Mouse (Mus musculus): Measurements from ENCODE around the gene Hyal2. TPM values are rescaled to one million over a fixed set of nuclear protein-coding genes. Genes with fewer than 3 reads are reported as not detected.

The Hyal2 gene
- polyA plus RNA-seq, 1 experiment from 2014 or later = 128 TPM

DNA sequence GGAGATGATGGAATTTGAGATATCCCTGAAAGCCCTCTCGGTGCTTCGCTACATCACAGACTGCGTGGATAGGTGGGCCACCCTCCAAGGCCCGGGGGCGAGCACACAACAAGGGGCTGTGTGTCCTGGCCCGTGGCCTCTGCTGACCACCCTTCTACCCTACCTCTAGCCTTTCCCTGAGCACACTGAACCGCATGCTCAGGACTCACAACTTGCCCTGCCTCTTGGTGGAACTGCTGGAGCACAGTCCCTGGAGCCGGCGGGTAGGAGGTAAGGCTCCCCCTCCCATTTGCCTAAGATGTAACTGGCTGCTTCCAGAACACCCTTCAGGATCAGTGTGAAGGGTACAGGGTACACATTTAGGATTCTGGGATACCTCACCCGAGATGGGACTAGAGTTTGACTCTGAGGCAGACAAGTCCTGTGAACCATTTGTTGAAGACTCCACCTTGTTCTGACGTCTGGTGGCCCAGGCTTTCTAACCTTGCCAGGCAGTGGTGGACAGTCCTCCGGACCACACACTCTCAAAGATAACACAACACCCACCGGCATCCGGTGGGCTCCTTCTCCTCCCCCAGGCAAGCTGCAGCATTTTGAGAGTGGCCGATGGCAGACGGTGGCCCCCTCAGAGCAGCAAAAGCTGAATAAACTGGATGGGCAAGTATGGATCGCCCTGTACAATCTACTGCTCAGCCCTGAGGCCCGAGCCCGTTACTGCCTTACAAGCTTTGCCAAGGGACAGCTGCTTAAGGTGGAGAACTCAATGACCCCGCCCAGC lies 18.3 kb upstream of the Hyal2 start:
- H3K4me2 ChIP-seq (ENCODE audit: low read depth) = no peak overlapping the region
- no peak for DNase-seq (ENCODE audit: low spot score)
- H3K9me3 ChIP-seq (ENCODE audit: control insufficient read depth, low read length) = no peaks in the 10 kb centered on the region
- peaks cover 2% of the 10 kb centered on the region; the same call in 1 of the 2 replicates for H3K36me3 ChIP-seq (ENCODE audit: control insufficient read depth, insufficient read depth, low read length)
- H3K4me3 ChIP-seq (ENCODE audit: low read depth, low read length) = no peak overlapping the region
- peaks cover 27% of the 10 kb centered on the region for H3K4me1 ChIP-seq (ENCODE audit: control insufficient read depth, insufficient read depth, low read length)
- no peak for ATAC-seq (ENCODE audit: insufficient read depth, low FRiP score, low TSS enrichment)
- no peak overlapping the region for H3K9ac ChIP-seq (ENCODE audit: low read length)
- no peak overlapping the region for H3K27ac ChIP-seq (ENCODE audit: low read depth, low read length)
- peaks cover 30% of the 10 kb centered on the region for H3K27me3 ChIP-seq (ENCODE audit: control insufficient read depth, insufficient read depth, low read length)
- 91% methylated on average over 20 of the region's 20 CpGs for WGBS

DNA sequence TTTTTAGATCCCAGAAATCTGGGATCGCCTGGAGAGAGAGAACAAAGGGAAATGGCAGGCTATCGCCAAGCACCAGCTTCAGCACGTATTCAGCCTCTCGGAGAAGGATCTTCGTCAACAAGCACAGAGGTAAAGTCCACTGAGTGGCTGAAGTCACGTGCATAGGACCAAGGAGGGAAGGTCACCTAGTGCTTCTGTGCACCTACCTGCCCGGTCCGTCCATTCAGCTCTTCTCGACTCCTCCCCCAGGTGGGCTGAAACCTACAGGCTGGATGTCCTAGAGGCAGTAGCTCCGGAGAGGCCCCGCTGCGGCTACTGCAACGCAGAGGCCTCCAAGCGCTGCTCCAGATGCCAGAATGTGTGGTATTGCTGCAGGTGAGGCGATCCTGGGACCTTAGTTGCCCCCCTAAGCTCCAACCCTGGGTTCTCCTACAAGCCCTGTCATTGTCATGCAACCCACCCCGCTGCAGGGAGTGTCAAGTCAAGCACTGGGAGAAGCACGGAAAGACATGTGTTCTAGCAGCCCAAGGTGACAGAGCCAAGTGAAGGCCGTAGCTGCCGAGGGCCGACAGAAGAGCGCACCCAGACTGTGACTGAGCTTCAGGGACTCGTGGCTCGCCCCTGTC lies 17.1 kb upstream of the Hyal2 start:
- H3K27me3 ChIP-seq (ENCODE audit: control insufficient read depth, insufficient read depth, low read length) = peaks cover 30% of the 10 kb centered on the region
- no peak for ATAC-seq (ENCODE audit: insufficient read depth, low FRiP score, low TSS enrichment)
- 22% methylated on average over 23 of the region's 23 CpGs for WGBS
- no peaks in the 10 kb centered on the region for H3K9me3 ChIP-seq (ENCODE audit: control insufficient read depth, low read length)
- DNase-seq (ENCODE audit: low spot score) = no peak
- no peaks in the 10 kb centered on the region for H3K36me3 ChIP-seq (ENCODE audit: control insufficient read depth, insufficient read depth, low read length)
- peaks cover 32% of the 10 kb centered on the region for H3K4me1 ChIP-seq (ENCODE audit: control insufficient read depth, insufficient read depth, low read length)
- 0 out of 2 replicates have a peak overlapping the region, but pooled peaks have one; percentile 1 for H3K9ac ChIP-seq (ENCODE audit: low read length)
- H3K27ac ChIP-seq (ENCODE audit: low read depth, low read length) = no peak overlapping the region
- H3K4me3 ChIP-seq (ENCODE audit: low read depth, low read length) = peak overlapping the region; percentile 40; the same call in 1 of the 2 replicates
- peak overlapping the region; percentile 70 for H3K4me2 ChIP-seq (ENCODE audit: low read depth)

GRCm38 (mm10) chr9:107551117-107551889 lies 16.4 kb upstream of the Hyal2 start, which contains the start of gene Rassf1:
Gene Rassf1, plus strand, starts transcription at chr9:107551555.
- Histone ChIP-seq H3K4me3 (ENCODE audit: low read depth, low read length) (peak within 1 kb of the TSS; percentile 40), H3K36me3 (ENCODE audit: control insufficient read depth, insufficient read depth, low read length) (no peaks in the 10 kb centered on the region), H3K27me3 (ENCODE audit: control insufficient read depth, insufficient read depth, low read length) (peaks cover 30% of the 10 kb centered on the region), H3K4me2 (ENCODE audit: low read depth) (peak within 1 kb of the TSS; percentile 70), H3K27ac (ENCODE audit: low read depth, low read length) (peak within 1 kb of the TSS; percentile 15; the same call in 1 of the 2 replicates), H3K9me3 (ENCODE audit: control insufficient read depth, low read length) (no peaks in the 10 kb centered on the region), H3K4me1 (ENCODE audit: control insufficient read depth, insufficient read depth, low read length) (peaks cover 39% of the 10 kb centered on the region), H3K9ac (ENCODE audit: low read length) (peak within 1 kb of the TSS; percentile 52)
- no peak for ATAC-seq (ENCODE audit: insufficient read depth, low FRiP score, low TSS enrichment)
- WGBS = 1% methylated on average over 53 of the region's 63 CpGs
- DNase-seq (ENCODE audit: low spot score) = peak; percentile 67

- peak overlapping the region; percentile 70 for H3K4me2 ChIP-seq (ENCODE audit: low read depth)
- H3K4me3 ChIP-seq (ENCODE audit: low read depth, low read length) = peak overlapping the region; percentile 40
- H3K27me3 ChIP-seq (ENCODE audit: control insufficient read depth, insufficient read depth, low read length) = peaks cover 30% of the 10 kb centered on the region
- WGBS = 10% methylated on average over 8 of the region's 8 CpGs
- DNase-seq (ENCODE audit: low spot score) (no peak), ATAC-seq (ENCODE audit: insufficient read depth, low FRiP score, low TSS enrichment) (no peak)
- H3K4me1 ChIP-seq (ENCODE audit: control insufficient read depth, insufficient read depth, low read length) = peaks cover 37% of the 10 kb centered on the region
- peak overlapping the region; percentile 15; the same call in 1 of the 2 replicates for H3K27ac ChIP-seq (ENCODE audit: low read depth, low read length)
- H3K9ac ChIP-seq (ENCODE audit: low read length) = peak overlapping the region; percentile 52
- H3K36me3 ChIP-seq (ENCODE audit: control insufficient read depth, insufficient read depth, low read length) = no peaks in the 10 kb centered on the region
- no peaks in the 10 kb centered on the region for H3K9me3 ChIP-seq (ENCODE audit: control insufficient read depth, low read length)
Measured at GRCm38 (mm10) chr9:107551890-107552355, 15.8 kb upstream of the Hyal2 start.

DNA sequence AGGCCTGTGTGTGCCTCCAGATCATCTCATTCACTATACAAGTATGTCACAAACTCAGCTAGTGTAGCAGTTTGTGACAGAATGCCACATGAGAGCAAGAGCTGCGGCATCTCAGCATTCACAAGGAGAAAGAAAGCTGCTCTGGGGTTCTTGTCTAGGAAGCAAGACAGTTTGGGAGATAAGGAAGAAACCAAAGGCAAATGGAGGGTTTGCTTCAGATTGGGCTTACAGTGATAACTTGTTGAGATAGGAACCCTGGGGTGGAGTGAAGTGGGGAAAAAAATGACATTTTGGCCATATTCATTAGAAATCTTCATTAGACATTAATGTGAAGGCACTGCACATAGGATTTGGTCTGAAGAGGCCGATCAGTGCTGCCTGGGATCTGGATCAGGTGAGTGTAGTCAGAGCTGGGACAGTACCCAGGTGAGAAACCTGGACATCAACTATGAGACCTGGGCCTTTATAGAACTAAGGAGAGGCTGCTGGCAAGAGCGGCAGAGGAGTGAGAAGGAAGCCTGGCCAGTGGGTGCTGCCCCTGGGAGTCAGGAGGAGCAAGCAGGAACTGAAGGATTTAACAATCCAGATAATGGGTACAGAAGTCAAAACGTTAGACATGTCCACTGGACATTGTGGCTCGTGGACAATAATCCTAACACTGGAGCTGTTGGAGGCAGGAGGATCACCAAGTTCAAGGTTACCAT lies 14.9 kb upstream of the Hyal2 start:
- peaks cover 31% of the 10 kb centered on the region for H3K4me1 ChIP-seq (ENCODE audit: control insufficient read depth, insufficient read depth, low read length)
- no peak overlapping the region; the same call in 1 of the 2 replicates for H3K4me2 ChIP-seq (ENCODE audit: low read depth)
- H3K27me3 ChIP-seq (ENCODE audit: control insufficient read depth, insufficient read depth, low read length) = peaks cover 30% of the 10 kb centered on the region
- DNase-seq (ENCODE audit: low spot score) (no peak), ATAC-seq (ENCODE audit: insufficient read depth, low FRiP score, low TSS enrichment) (no peak)
- H3K4me3 ChIP-seq (ENCODE audit: low read depth, low read length) = no peak overlapping the region
- no peak overlapping the region for H3K9ac ChIP-seq (ENCODE audit: low read length)
- peaks cover 5% of the 10 kb centered on the region for H3K36me3 ChIP-seq (ENCODE audit: control insufficient read depth, insufficient read depth, low read length)
- WGBS = 77% methylated on average over 5 of the region's 5 CpGs
- no peak overlapping the region for H3K27ac ChIP-seq (ENCODE audit: low read depth, low read length)
- no peaks in the 10 kb centered on the region for H3K9me3 ChIP-seq (ENCODE audit: control insufficient read depth, low read length)

DNA sequence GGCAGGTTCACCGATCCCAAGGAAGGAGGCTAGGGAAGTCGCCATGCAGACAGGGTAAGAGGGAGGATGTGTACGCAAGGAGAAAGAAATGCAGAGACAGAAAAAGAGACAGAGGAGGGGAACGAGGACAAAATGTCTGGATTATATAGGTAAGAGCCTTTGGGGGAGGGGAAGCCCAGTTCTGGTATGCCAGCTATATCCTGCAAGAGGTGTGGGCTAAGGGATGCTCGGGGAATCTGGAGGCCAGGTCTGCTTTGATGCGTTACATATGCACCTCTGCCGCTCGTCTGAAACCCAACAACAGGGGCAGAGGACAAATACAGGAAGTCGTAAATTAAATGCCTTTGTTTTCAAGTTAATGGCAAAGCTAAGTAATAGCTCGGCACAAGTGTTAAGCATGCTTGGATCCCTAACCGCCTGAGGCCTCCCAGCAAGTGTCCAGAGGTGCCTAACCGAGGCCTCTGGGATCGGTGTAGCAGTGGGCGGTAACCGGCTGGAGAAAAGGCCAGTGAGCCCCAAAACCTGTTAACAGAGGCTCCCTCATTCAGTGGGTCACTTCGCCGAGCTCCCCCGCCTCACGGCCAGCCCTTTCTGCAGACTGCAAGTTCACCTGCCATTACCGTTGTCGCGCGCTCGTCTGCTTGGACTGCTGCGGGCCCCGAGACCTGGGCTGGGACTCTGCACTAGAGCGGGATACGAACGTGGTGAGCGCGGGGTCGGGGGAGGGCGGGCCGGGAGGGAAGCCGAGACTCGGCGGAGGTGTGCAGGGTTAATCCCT lies 14.0 kb upstream of the Hyal2 start:
- peak overlapping the region; percentile 62 for H3K9ac ChIP-seq (ENCODE audit: low read length)
- peak overlapping the region; percentile 92 for H3K4me2 ChIP-seq (ENCODE audit: low read depth)
- no peaks in the 10 kb centered on the region for H3K9me3 ChIP-seq (ENCODE audit: control insufficient read depth, low read length)
- 4% methylated on average over 36 of the region's 37 CpGs for WGBS
- H3K27ac ChIP-seq (ENCODE audit: low read depth, low read length) = peak overlapping the region; percentile 77
- ATAC-seq (ENCODE audit: insufficient read depth, low FRiP score, low TSS enrichment) = peak; percentile 69
- H3K4me3 ChIP-seq (ENCODE audit: low read depth, low read length) = peak overlapping the region; percentile 80
- no peak for DNase-seq (ENCODE audit: low spot score)
- peaks cover 30% of the 10 kb centered on the region for H3K27me3 ChIP-seq (ENCODE audit: control insufficient read depth, insufficient read depth, low read length)
- H3K36me3 ChIP-seq (ENCODE audit: control insufficient read depth, insufficient read depth, low read length) = peaks cover 9% of the 10 kb centered on the region
- peaks cover 31% of the 10 kb centered on the region for H3K4me1 ChIP-seq (ENCODE audit: control insufficient read depth, insufficient read depth, low read length)

DNA sequence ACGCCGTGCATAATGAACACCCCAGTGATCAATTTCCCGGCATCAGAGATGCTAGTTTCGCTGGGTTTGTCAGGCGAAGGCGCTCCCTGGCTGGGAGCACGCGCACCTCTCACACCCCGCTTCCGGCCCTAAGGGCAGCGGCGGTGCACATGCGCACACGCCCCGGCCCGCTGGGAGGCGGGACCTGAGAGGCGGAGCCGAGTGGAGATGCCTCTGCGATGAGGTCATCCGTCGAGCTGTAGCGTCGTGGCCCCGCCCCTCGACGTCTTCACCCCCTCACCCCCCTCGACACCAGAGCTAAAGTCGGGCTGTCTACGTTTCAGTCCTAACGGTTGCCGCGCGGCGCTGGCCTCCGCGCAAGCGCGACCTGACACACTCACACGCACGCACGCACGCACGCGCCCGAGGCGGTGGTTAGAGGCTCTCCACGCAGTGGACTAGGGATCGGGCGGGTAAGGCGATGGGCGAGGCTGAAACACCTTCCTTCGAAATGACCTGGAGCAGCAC lies 13.4 kb upstream of the Hyal2 start:
- under 1% methylated on average over 53 of the region's 53 CpGs for WGBS
- peaks cover 13% of the 10 kb centered on the region for H3K36me3 ChIP-seq (ENCODE audit: control insufficient read depth, insufficient read depth, low read length)
- peak overlapping the region; percentile 80 for H3K4me3 ChIP-seq (ENCODE audit: low read depth, low read length)
- DNase-seq (ENCODE audit: low spot score) (peak; percentile 100), ATAC-seq (ENCODE audit: insufficient read depth, low FRiP score, low TSS enrichment) (peak; percentile 89)
- H3K9me3 ChIP-seq (ENCODE audit: control insufficient read depth, low read length) = no peaks in the 10 kb centered on the region
- H3K27me3 ChIP-seq (ENCODE audit: control insufficient read depth, insufficient read depth, low read length) = peaks cover 30% of the 10 kb centered on the region
- peak overlapping the region; percentile 92 for H3K4me2 ChIP-seq (ENCODE audit: low read depth)
- H3K27ac ChIP-seq (ENCODE audit: low read depth, low read length) = peak overlapping the region; percentile 88
- peak overlapping the region; percentile 82 for H3K9ac ChIP-seq (ENCODE audit: low read length)
- H3K4me1 ChIP-seq (ENCODE audit: control insufficient read depth, insufficient read depth, low read length) = peaks cover 31% of the 10 kb centered on the region

Data from neural tube, embryonic 11.5 days (tissue).